Mouse (Mus musculus) spleen, adult 2 months (tissue): ENCODE measurements around the gene Styx.

Experiments
- CTCF ChIP-seq: fragments of 200-500 bp; IDR thresholded peaks from 2 replicates; pipeline ENCODE4 v1.5.1; 2011; ENCODE audit warnings: mild to moderate bottlenecking, inconsistent platforms; ENCODE audit not compliant: insufficient read depth, insufficient read length, insufficient replicate concordance; ENCODE audit errors: extremely low read depth
- POLR2A ChIP-seq: fragments of 200-500 bp; IDR thresholded peaks from 2 replicates; pipeline ENCODE4 v1.6.1; 2011; ENCODE audit warnings: low read depth, low read length, inconsistent platforms

- no peak for TF ChIP-seq POLR2A
- TF ChIP-seq CTCF = no peak
Measured at GRCm38 (mm10) chr14:45382912-45383311, 32.0 kb downstream of the Styx start.
